Mouse (Mus musculus) liver, embryonic 16.5 days (tissue): ENCODE results near the gene Ybx1. TPM values are rescaled to one million over a fixed set of nuclear protein-coding genes. Genes with fewer than 3 reads are reported as not detected.
A peak's percentile ranks its signal among the peaks of the same experiment; 100 is the strongest.

Experiments
- ATAC-seq: fragments of 200-750 bp; cut with Nextera tagmentation; 2 replicates; pipeline ENCODE4 v1.8.0; 2017; ENCODE audit warnings: low read depth, mild to moderate bottlenecking, moderate number of reproducible peaks, moderate library complexity
- H3K27ac ChIP-seq: fragments of 300-500 bp; sonication (generic); 2 replicates; pipeline ENCODE4 v1.5.1; 2014; ENCODE audit warnings: mild to moderate bottlenecking, low read length
- H3K27me3 ChIP-seq: fragments of 300-500 bp; sonication (generic); 2 replicates; pipeline ENCODE4 v1.6.1; 2014; ENCODE audit warnings: low read depth, low read length, mixed read lengths; ENCODE audit not compliant: control insufficient read depth, insufficient read depth
- H3K36me3 ChIP-seq: fragments of 300-500 bp; sonication (generic); 2 replicates; pipeline ENCODE4 v1.6.1; 2014; ENCODE audit warnings: mild to moderate bottlenecking; ENCODE audit not compliant: control insufficient read depth, insufficient read depth
- H3K4me1 ChIP-seq: fragments of 300-500 bp; sonication (generic); 2 replicates; pipeline ENCODE4 v1.6.1; 2014; ENCODE audit warnings: low read depth, low read length, mixed read lengths; ENCODE audit not compliant: control insufficient read depth
- H3K4me2 ChIP-seq: fragments of 300-500 bp; sonication (generic); 2 replicates; pipeline ENCODE4 v1.6.1; 2014; ENCODE audit warnings: low read depth, low read length, mixed read lengths
- H3K4me3 ChIP-seq: fragments of 300-500 bp; sonication (generic); 2 replicates; pipeline ENCODE4 v1.5.1; 2014; ENCODE audit warnings: low read depth, mild to moderate bottlenecking, low read length
- H3K9ac ChIP-seq: fragments of 300-500 bp; sonication (generic); 2 replicates; pipeline ENCODE4 v1.6.1; 2014; ENCODE audit warnings: low read depth, low read length
- H3K9me3 ChIP-seq: fragments of 300-500 bp; sonication (generic); replicated peaks from 2 replicates; pipeline ENCODE4 v1.6.1; 2016; ENCODE audit warnings: low read length; ENCODE audit not compliant: control insufficient read depth
- WGBS: fragments of 180-500 bp; shearing (Covaris S2); extraction: QIAGEN DNeasy Blood & Tissue Kit; methylation state at CpG from one replicate; pipeline ENCODE4 v1.1.7; 2014; ENCODE audit not compliant: insufficient replicate concordance; 5-methylcytosine and 5-hydroxymethylcytosine counted together
- polyA plus RNA-seq: library from polyadenylated mRNA; unstranded; fragments of >200 nt; fragmentation: Nextera tagmentation; extraction: Ambion mirVana; gene quantifications from 2 replicates; pipeline ENCODE4 v1.2.1, GENCODE M21; 2015

The Ybx1 gene
- polyA plus RNA-seq, 1 experiment from 2014 or later: 152 TPM

- no peaks in the 10 kb centered on the region for H3K9me3 ChIP-seq
- H3K27me3 ChIP-seq: peaks cover 6% of the 10 kb centered on the region; the same call in 1 of the 2 replicates
- no peaks in the 10 kb centered on the region for H3K36me3 ChIP-seq
- peak within 1 kb of the TSS; percentile 98 for H3K4me2 ChIP-seq
- H3K4me3 ChIP-seq: peak within 1 kb of the TSS; percentile 89
- H3K4me1 ChIP-seq: peaks cover 19% of the 10 kb centered on the region
- peak; percentile 96 for ATAC-seq
- peak within 1 kb of the TSS; percentile 59 for H3K27ac ChIP-seq
- peak within 1 kb of the TSS; percentile 86 for H3K9ac ChIP-seq
- under 1% methylated on average over 71 of the region's 71 CpGs for WGBS
Observed at GRCm38 (mm10) chr4:119232410-119233255, 61.8 kb downstream of the Ybx1 start, which contains the start of the genes AU022252 and P3h1. Gene AU022252 (minus strand): TSS chr4:119232712. Gene P3h1 (plus strand): TSS chr4:119232915.

Other genes starting within 250 kb of the Ybx1 start
- 288 and 291 TPM in 2 replicates for gene Slc2a1, start 185.9 kb downstream of the Ybx1 start, polyA plus RNA-seq
- 2.0 and 2.1 TPM in 2 replicates for gene Zfp691, start 120.4 kb downstream of the Ybx1 start, polyA plus RNA-seq
- gene Ermap, start 104.6 kb downstream of the Ybx1 start, polyA plus RNA-seq: 359 and 361 TPM in 2 replicates
- 69.6 and 79.2 TPM in 2 replicates for gene Svbp, start 99.3 kb downstream of the Ybx1 start, polyA plus RNA-seq
- gene Tmem269, start 76.4 kb downstream of the Ybx1 start, polyA plus RNA-seq: not detected in 2 replicates
- 10.0 and 11.6 TPM in 2 replicates for gene AU022252, start 61.9 kb downstream of the Ybx1 start, polyA plus RNA-seq
- gene P3h1, start 61.7 kb downstream of the Ybx1 start, polyA plus RNA-seq: 6.7 and 9.0 TPM in 2 replicates
- not detected in 2 replicates for gene Cldn19, start 39.2 kb downstream of the Ybx1 start, polyA plus RNA-seq
- gene Ppih, start 25.9 kb upstream of the Ybx1 start, polyA plus RNA-seq: 37.7 and 45.8 TPM in 2 replicates
- 0.99 and 1.0 TPM in 2 replicates for gene Ccdc30, start 120.9 kb upstream of the Ybx1 start, polyA plus RNA-seq
- gene Ppcs, start 127.8 kb upstream of the Ybx1 start, polyA plus RNA-seq: 12.9 and 13.3 TPM in 2 replicates
- gene Zmynd12, start 128.2 kb upstream of the Ybx1 start, polyA plus RNA-seq: 0.14 and 0.31 TPM in 2 replicates
- 0.05 TPM in 1 of 2 replicates, not detected in the other for gene Rimkla, start 198.0 kb upstream of the Ybx1 start, polyA plus RNA-seq
- gene Foxj3, start 242.4 kb upstream of the Ybx1 start, polyA plus RNA-seq: 5.3 and 5.4 TPM in 2 replicates
- 1.3 and 1.4 TPM in 2 replicates for gene Frg2f1, start 244.9 kb upstream of the Ybx1 start, polyA plus RNA-seq